Mouse (Mus musculus): ENCODE data around the gene Gpr132. TPM values are rescaled to one million over a fixed set of nuclear protein-coding genes. Genes with fewer than 3 reads are reported as not detected.

The Gpr132 gene
- total and polyA plus RNA-seq, 3 experiments, result 24.4 to 62.1 (median 44.7) TPM

- Histone ChIP-seq H3K27me3 (replicated peaks) (no peaks in the 10 kb centered on the region), H3K36me3 (replicated peaks in 1 of 2; ENCODE audit: control insufficient read depth in 1 of 2, insufficient read depth in 1 of 2, low read length in 1 of 2) (peaks cover 61 to 75% of the 10 kb centered on the region in 2 experiments), H3K9ac (ENCODE audit: insufficient read depth, low read depth) (peak overlapping the region; percentile 16; the same call in 1 of the 2 replicates), H3K9me3 (replicated peaks; ENCODE audit: low read length) (no peaks in the 10 kb centered on the region), H3K79me2 (replicated peaks; ENCODE audit: control insufficient read depth, extremely low read depth, insufficient read depth, poor library complexity, severe bottlenecking) (peaks cover 71% of the 10 kb centered on the region), H3K4me1 (ENCODE audit: control insufficient read depth in 1 of 2, insufficient read depth in 2 of 2) (peaks cover 22 to 57% of the 10 kb centered on the region in 2 experiments), H3K4me3 (replicated peaks in 1 of 3; ENCODE audit: low read depth in 2 of 3, low read length in 2 of 3, poor library complexity in 1 of 3) (peak overlapping the region; percentile 19 to 80 (median 36)), H3K4me2 (ENCODE audit: insufficient read depth, low read depth, poor library complexity, severe bottlenecking) (peak overlapping the region; percentile 73), H3K27ac (ENCODE audit: insufficient read depth, low read depth) (no peak overlapping the region)
- in situ Hi-C loops (cut with MboI; ENCODE audit: low pct_ligation_motif_present, low pct_unique_long_range_greater_than_20kb, low sequenced_read_pairs), result loop anchor here (10.0 kb wide), 1 partner anchor 202 kb away; no protein-coding TSS in a partner anchor
- dilution Hi-C loops (cut with MboI; ENCODE audit: extremely low pct_ligation_motif_present, extremely low pct_unique_long_range_greater_than_20kb, low sequenced_read_pairs), result no loop called here
- DNase-seq (ENCODE audit: extremely low read depth), result peak; percentile 52
- TF ChIP-seq JUND (conservative IDR thresholded peaks at IDR 0.05; ENCODE audit: low read depth, low read length) (no peak), ETS1 (conservative IDR thresholded peaks at IDR 0.05; ENCODE audit: low read depth, low read length) (no peak), ZC3H11A (IDR thresholded peaks at IDR 0.05; ENCODE audit: low read depth, low read length) (no peak), EP300 (IDR thresholded peaks at IDR 0.05; ENCODE audit: low read length) (no peak), POLR2A (IDR thresholded peaks at IDR 0.05; ENCODE audit: low read depth, low read length) (no peak), RAD21 (IDR thresholded peaks at IDR 0.05; ENCODE audit: low read depth, low read length) (peak; percentile 70), SMC3 (IDR thresholded peaks at IDR 0.05; ENCODE audit: low read depth, low read length) (peak; percentile 54), MAZ (IDR thresholded peaks at IDR 0.05; ENCODE audit: low read depth, low read length) (no peak), CTCF (conservative IDR thresholded peaks at IDR 0.05 in 1 of 2, IDR thresholded peaks at IDR 0.05 in 1 of 2; ENCODE audit: low read depth in 2 of 2, low read length in 2 of 2) (peak in 1 of 2 experiments; percentile 70; a peak in 2 of 4 replicates)
These were observed 11.7 kb downstream of the Gpr132 start for GRCm38 (mm10) chr12:112856338-112856737.

DNA sequence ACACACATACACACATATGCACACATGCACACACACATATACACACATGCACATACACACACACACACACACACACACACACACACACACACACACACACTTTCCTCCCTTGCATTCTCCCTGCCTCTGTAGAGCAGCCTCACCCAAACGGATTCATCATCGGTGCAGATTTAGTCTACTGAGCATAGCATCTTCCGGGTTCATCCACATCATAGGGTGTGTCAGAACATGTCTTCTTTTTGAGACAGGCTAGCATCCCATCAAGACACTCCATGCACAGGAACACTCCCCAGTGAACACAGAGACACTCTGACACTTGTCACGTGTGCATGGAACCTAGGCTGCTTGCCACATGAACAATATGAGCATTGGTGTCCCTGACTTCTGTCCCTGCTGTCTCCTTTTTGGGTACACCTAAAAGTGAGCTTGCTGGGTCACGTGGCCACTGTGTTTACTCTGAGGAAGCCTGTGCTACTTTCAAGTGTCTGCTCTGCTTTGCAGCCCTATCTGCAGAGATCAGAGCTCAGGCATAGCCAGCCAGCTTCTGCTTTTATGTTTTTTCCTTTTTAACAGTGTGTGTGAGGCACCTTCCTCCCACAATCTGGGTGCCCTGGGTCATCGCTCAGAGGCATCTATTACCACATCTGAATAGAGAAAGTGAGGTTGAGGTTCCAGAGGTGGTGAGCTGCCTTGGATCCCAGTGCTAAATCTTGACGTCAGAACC, 13.3 kb downstream of the Gpr132 start:
- DNase-seq (ENCODE audit: extremely low read depth), result no peak
- Histone ChIP-seq H3K9ac (ENCODE audit: insufficient read depth, low read depth) (no peak overlapping the region), H3K27ac (ENCODE audit: insufficient read depth, low read depth) (no peak overlapping the region), H3K4me1 (ENCODE audit: control insufficient read depth in 1 of 2, insufficient read depth in 2 of 2) (peaks cover 22 to 71% of the 10 kb centered on the region in 2 experiments), H3K4me2 (ENCODE audit: insufficient read depth, low read depth, poor library complexity, severe bottlenecking) (no peak overlapping the region), H3K9me3 (replicated peaks; ENCODE audit: low read length) (no peaks in the 10 kb centered on the region), H3K27me3 (replicated peaks) (no peaks in the 10 kb centered on the region), H3K79me2 (replicated peaks; ENCODE audit: control insufficient read depth, extremely low read depth, insufficient read depth, poor library complexity, severe bottlenecking) (peaks cover 61% of the 10 kb centered on the region), H3K4me3 (replicated peaks in 1 of 3; ENCODE audit: low read depth in 2 of 3, low read length in 2 of 3, poor library complexity in 1 of 3) (no peak overlapping the region), H3K36me3 (replicated peaks in 1 of 2; ENCODE audit: control insufficient read depth in 1 of 2, insufficient read depth in 1 of 2, low read length in 1 of 2) (peaks cover 75 to 91% of the 10 kb centered on the region in 2 experiments)
- dilution Hi-C loops (cut with MboI; ENCODE audit: extremely low pct_ligation_motif_present, extremely low pct_unique_long_range_greater_than_20kb, low sequenced_read_pairs) (no loop called here), in situ Hi-C loops (cut with MboI; ENCODE audit: low pct_ligation_motif_present, low pct_unique_long_range_greater_than_20kb, low sequenced_read_pairs) (loop anchor here (10.0 kb wide), 1 partner anchor 200 kb away; no protein-coding TSS in a partner anchor)
- TF ChIP-seq RAD21 (IDR thresholded peaks at IDR 0.05; ENCODE audit: low read depth, low read length) (no peak), USF1 (IDR thresholded peaks at IDR 0.05; ENCODE audit: low read depth, low read length) (no peak), JUND (conservative IDR thresholded peaks at IDR 0.05; ENCODE audit: low read depth, low read length) (no peak), SIN3A (IDR thresholded peaks at IDR 0.05; ENCODE audit: low read length) (no peak), RCOR1 (conservative IDR thresholded peaks at IDR 0.05; ENCODE audit: low read depth, low read length) (no peak), TCF12 (IDR thresholded peaks at IDR 0.05; ENCODE audit: low read depth, low read length) (no peak), CHD1 (IDR thresholded peaks at IDR 0.05; ENCODE audit: low read depth, low read length) (no peak), MAFK (IDR thresholded peaks at IDR 0.05; ENCODE audit: insufficient replicate concordance, low read length) (no peak), EP300 (IDR thresholded peaks at IDR 0.05; ENCODE audit: low read length) (no peak)
